Mouse (Mus musculus) stomach, embryonic 14.5 days (tissue): ENCODE results near the gene Unc5cl. TPM values are rescaled to one million over a fixed set of nuclear protein-coding genes. Genes with fewer than 3 reads are reported as not detected.

ENCODE experiments used
- ATAC-seq: fragments of 200-750 bp; cut with Nextera tagmentation; 2 replicates; pipeline ENCODE4 v1.8.0; 2017; ENCODE audit warnings: low read depth, moderate TSS enrichment; ENCODE audit not compliant: insufficient number of reproducible peaks, insufficient read depth, low FRiP score
- H3K27ac ChIP-seq: fragments of 300-500 bp; sonication (generic); 2 replicates; pipeline ENCODE4 v1.5.1; 2014; ENCODE audit warnings: mild to moderate bottlenecking, low read length, moderate library complexity, mixed read lengths
- H3K27me3 ChIP-seq: fragments of 300-500 bp; sonication (generic); 2 replicates; pipeline ENCODE4 v1.6.1; 2014; ENCODE audit warnings: low read length, control low read depth, mixed read lengths; ENCODE audit not compliant: control insufficient read depth, insufficient read depth
- H3K36me3 ChIP-seq: fragments of 300-500 bp; sonication (generic); 2 replicates; pipeline ENCODE4 v1.6.1; 2014; ENCODE audit warnings: mild to moderate bottlenecking, control low read depth, low read length, moderate library complexity, mixed read lengths; ENCODE audit not compliant: control insufficient read depth, insufficient read depth
- H3K4me1 ChIP-seq: fragments of 300-500 bp; sonication (generic); 2 replicates; pipeline ENCODE4 v1.6.1; 2014; ENCODE audit warnings: low read length, control low read depth, mixed read lengths; ENCODE audit not compliant: control insufficient read depth, insufficient read depth
- H3K4me2 ChIP-seq: fragments of 300-500 bp; sonication (generic); replicated peaks from 2 replicates; pipeline ENCODE4 v1.6.1; 2014; ENCODE audit warnings: low read depth, low read length, control low read depth
- H3K4me3 ChIP-seq: fragments of 300-500 bp; sonication (generic); 2 replicates; pipeline ENCODE4 v1.5.1; 2014; ENCODE audit warnings: low read depth, low read length, control low read depth
- H3K9ac ChIP-seq: fragments of 300-500 bp; sonication (generic); replicated peaks from 2 replicates; pipeline ENCODE4 v1.6.1; 2014; ENCODE audit warnings: low read depth, mild to moderate bottlenecking, control low read depth, low read length, moderate library complexity, mixed read lengths
- H3K9me3 ChIP-seq: fragments of 300-500 bp; sonication (generic); 2 replicates; pipeline ENCODE4 v1.6.1; 2016; ENCODE audit warnings: low read depth, low read length, control low read depth; ENCODE audit not compliant: control insufficient read depth
- WGBS: fragments of 180-500 bp; shearing (Covaris S2); extraction: QIAGEN DNeasy Blood & Tissue Kit; methylation state at CpG from one replicate; pipeline ENCODE4 v1.1.7; 2014; 5-methylcytosine and 5-hydroxymethylcytosine counted together
- polyA plus RNA-seq: library from polyadenylated mRNA; unstranded; fragments of >200 nt; fragmentation: Nextera tagmentation; extraction: Ambion mirVana; gene quantifications from 2 replicates; pipeline ENCODE4 v1.2.1, GENCODE M21; 2014

Unc5cl gene
- polyA plus RNA-seq, 1 experiment from 2014 or later: 11.6 TPM

DNA sequence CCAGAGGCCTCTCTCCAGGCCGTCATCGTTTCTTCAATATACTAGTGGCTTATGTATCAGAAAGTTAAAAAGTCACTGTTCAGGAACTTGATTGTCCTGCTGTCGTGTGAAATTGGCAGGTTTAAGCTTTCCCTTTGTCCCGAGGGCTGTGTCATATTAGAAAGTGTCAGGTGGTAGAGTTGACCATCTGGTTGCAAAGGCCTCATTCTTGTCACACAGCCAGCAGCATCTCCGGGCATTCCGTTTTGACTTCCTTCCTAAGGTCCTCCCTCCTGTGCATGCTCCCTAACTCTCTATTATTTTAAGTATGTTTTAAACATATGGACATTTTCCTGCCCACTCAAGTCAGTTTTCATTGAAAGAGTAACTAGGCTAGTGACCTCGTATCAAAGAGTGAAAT lies 38.7 kb upstream of the Unc5cl start:
- Histone ChIP-seq H3K9me3 (no peaks in the 10 kb centered on the region), H3K27me3 (no peaks in the 10 kb centered on the region), H3K36me3 (peaks cover 27% of the 10 kb centered on the region; the same call in 1 of the 2 replicates), H3K4me1 (peaks cover 8% of the 10 kb centered on the region; the same call in 1 of the 2 replicates), H3K4me2 (no peak overlapping the region), H3K27ac (no peak overlapping the region), H3K4me3 (no peak overlapping the region), H3K9ac (no peak overlapping the region)
- ATAC-seq: no peak
- WGBS: 81% methylated on average over 7 of the region's 7 CpGs

DNA sequence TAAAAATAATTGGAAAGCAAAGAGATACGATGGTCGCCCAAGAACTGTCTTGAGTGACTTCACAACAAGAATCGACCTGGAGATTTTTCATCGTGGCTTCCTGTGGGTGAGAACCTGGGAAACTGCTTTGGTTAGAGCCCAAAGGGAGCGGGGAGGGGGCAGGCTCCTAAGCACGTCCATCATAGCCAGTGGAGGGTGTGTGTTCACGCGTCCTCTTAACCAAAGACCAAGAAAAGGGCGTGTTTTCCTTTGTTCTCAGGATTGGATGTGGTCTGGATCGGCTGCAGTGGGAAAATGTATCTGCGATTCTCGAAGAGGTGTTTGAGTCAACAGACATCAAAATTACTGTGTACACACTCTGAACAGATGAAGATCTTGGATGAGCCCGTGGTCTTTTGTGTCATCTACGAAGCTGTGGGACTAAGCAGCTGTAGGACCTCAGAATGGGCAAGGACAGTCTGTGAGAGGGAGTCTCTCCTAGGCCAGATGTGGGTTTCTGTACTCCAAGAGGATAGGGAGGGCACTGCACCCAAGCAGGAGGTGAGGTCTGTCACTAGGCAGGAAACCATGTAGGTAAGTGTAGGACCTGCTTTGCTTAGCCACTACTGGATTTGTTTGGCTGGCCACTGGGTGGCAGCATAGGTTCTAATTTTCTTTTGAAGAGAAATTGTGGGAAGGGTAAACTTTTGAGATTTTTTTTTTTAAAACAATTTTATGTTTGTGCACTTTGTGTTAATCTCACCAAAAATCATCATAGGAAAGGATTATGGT lies 38.1 kb upstream of the Unc5cl start:
- ATAC-seq: peak; percentile 71; the same call in 1 of the 2 replicates
- no peak overlapping the region for H3K27ac ChIP-seq
- 80% methylated on average over 14 of the region's 14 CpGs for WGBS

DNA sequence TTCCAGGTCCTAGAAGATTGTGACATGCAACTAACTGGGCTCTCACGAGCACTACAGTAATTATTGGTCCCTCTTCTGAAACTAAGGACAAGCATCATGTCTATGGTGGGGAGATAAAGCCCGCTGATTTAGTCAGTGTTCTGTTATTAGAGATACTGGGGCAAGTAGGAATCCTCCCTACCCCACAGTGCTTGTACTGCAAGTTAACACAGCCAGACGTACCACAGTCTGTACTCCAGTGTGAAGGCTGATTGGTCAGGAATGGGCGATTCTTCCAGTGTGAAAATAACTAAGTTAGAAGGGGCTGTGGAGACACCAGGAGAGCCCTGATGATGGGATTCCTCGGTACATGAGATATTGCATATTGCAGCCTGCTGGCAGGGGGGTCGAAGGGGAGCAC lies 37.2 kb upstream of the Unc5cl start:
- Histone ChIP-seq H3K27ac (no peak overlapping the region), H3K4me1 (no peaks in the 10 kb centered on the region), H3K4me3 (no peak overlapping the region), H3K27me3 (no peaks in the 10 kb centered on the region), H3K9ac (no peak overlapping the region), H3K4me2 (no peak overlapping the region), H3K9me3 (no peaks in the 10 kb centered on the region), H3K36me3 (peaks cover 24% of the 10 kb centered on the region; the same call in 1 of the 2 replicates)
- ATAC-seq: no peak
- 84% methylated on average over 6 of the region's 6 CpGs for WGBS

More for the DNA sequence above, 38.1 kb upstream of the Unc5cl start:
- H3K27me3 ChIP-seq: no peaks in the 10 kb centered on the region
- no peak overlapping the region for H3K4me2 ChIP-seq
- H3K4me1 ChIP-seq: 0 out of 2 replicates have a peak, but pooled peaks cover 4% of the 10 kb centered on the region
- H3K9ac ChIP-seq: no peak overlapping the region
- peaks cover 27% of the 10 kb centered on the region; the same call in 1 of the 2 replicates for H3K36me3 ChIP-seq
- H3K4me3 ChIP-seq: no peak overlapping the region
- H3K9me3 ChIP-seq: no peaks in the 10 kb centered on the region

- 69% methylated on average over 7 of the region's 7 CpGs for WGBS
- ATAC-seq: peak; percentile 54; the same call in 1 of the 2 replicates
Measured at GRCm38 (mm10) chr17:48418174-48418573, 36.5 kb upstream of the Unc5cl start.

GRCm38 (mm10) chr17:48418781-48419180 lies 35.9 kb upstream of the Unc5cl start:
- no peaks in the 10 kb centered on the region for H3K9me3 ChIP-seq
- WGBS: 88% methylated on average over 1 of the region's 1 CpGs
- no peak for ATAC-seq
- no peaks in the 10 kb centered on the region for H3K4me1 ChIP-seq
- H3K36me3 ChIP-seq: peaks cover 21% of the 10 kb centered on the region; the same call in 1 of the 2 replicates
- H3K27me3 ChIP-seq: no peaks in the 10 kb centered on the region
- H3K4me2 ChIP-seq: peak overlapping the region; percentile 14; the same call in 1 of the 2 replicates
- H3K4me3 ChIP-seq: no peak overlapping the region
- H3K9ac ChIP-seq: no peak overlapping the region
- H3K27ac ChIP-seq: peak overlapping the region; percentile 63; the same call in 1 of the 2 replicates

More at GRCm38 (mm10) chr17:48418174-48418573, 36.5 kb upstream of the Unc5cl start:
- H3K9me3 ChIP-seq: no peaks in the 10 kb centered on the region
- H3K4me2 ChIP-seq: peak overlapping the region; percentile 14; the same call in 1 of the 2 replicates
- peak overlapping the region; percentile 63; the same call in 1 of the 2 replicates for H3K27ac ChIP-seq
- H3K27me3 ChIP-seq: no peaks in the 10 kb centered on the region
- no peak overlapping the region for H3K4me3 ChIP-seq
- H3K36me3 ChIP-seq: peaks cover 21% of the 10 kb centered on the region; the same call in 1 of the 2 replicates
- H3K9ac ChIP-seq: no peak overlapping the region
- H3K4me1 ChIP-seq: no peaks in the 10 kb centered on the region

GRCm38 (mm10) chr17:48419571-48419970 lies 35.1 kb upstream of the Unc5cl start:
- Histone ChIP-seq H3K9me3 (no peaks in the 10 kb centered on the region), H3K4me3 (no peak overlapping the region), H3K36me3 (peaks cover 21% of the 10 kb centered on the region; the same call in 1 of the 2 replicates), H3K27ac (no peak overlapping the region), H3K9ac (no peak overlapping the region), H3K4me2 (no peak overlapping the region), H3K4me1 (0 out of 2 replicates have a peak, but pooled peaks cover 3% of the 10 kb centered on the region), H3K27me3 (no peaks in the 10 kb centered on the region)
- no peak for ATAC-seq
- 68% methylated on average over 2 of the region's 2 CpGs for WGBS

DNA sequence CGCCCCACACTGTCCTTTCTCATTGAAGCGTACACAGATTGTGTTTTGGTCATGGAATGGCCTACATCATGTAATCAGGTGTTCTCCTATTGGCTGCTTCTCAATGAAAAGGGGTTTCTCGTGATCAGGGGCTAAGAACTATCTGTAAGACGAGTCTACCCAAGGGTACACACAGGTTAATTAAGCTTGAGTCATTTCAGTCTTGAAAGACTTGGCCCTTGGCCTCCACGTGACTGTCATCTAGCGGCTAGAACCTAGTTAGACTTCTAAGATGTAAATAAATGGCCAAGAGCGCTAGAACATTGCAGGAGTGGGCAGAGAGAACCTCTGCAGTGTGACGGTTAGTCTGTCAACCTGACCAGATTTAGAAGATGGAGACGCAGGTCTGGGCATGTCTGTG lies 30.5 kb upstream of the Unc5cl start:
- no peaks in the 10 kb centered on the region for H3K9me3 ChIP-seq
- 82% methylated on average over 9 of the region's 9 CpGs for WGBS
- no peak overlapping the region for H3K27ac ChIP-seq
- H3K36me3 ChIP-seq: no peaks in the 10 kb centered on the region
- H3K4me1 ChIP-seq: peaks cover 21% of the 10 kb centered on the region
- no peak overlapping the region for H3K9ac ChIP-seq
- H3K4me2 ChIP-seq: no peak overlapping the region
- H3K27me3 ChIP-seq: no peaks in the 10 kb centered on the region
- no peak overlapping the region for H3K4me3 ChIP-seq
- ATAC-seq: no peak

GRCm38 (mm10) chr17:48425823-48426612 lies 28.7 kb upstream of the Unc5cl start:
- no peak overlapping the region for H3K4me2 ChIP-seq
- no peak overlapping the region for H3K9ac ChIP-seq
- H3K27ac ChIP-seq: peak overlapping the region; percentile 72
- H3K4me3 ChIP-seq: no peak overlapping the region
- 37% methylated on average over 9 of the region's 9 CpGs for WGBS
- no peaks in the 10 kb centered on the region for H3K9me3 ChIP-seq
- peak; percentile 51; the same call in 1 of the 2 replicates for ATAC-seq
- no peaks in the 10 kb centered on the region for H3K27me3 ChIP-seq
- peaks cover 33% of the 10 kb centered on the region for H3K4me1 ChIP-seq
- no peaks in the 10 kb centered on the region for H3K36me3 ChIP-seq
